Mouse (Mus musculus): ENCODE results near the gene Opcml.
A peak's percentile ranks its signal among the peaks of the same experiment; 100 is the strongest.

Gene Opcml

DNA sequence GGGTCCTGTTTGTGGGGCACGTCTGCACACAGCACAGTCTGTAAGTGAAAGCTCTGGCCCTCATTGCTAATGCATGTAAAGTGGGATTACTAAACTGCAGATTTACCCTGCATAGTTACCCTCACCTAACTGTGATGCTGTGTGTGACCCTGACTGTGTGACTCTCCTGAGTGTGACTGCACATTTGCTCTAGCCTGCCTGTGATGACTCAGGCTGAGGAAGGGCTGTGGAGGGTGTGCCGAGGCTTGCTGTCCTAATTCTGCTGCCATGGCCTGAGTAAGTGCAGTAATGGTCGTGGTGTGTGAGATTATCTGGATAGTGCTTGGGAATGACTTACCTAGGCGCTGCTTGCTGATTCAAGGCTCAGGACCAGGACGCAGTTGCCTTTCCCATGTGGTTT, 52.2 kb downstream of the Opcml start:
- DNase-seq: no peak

DNA sequence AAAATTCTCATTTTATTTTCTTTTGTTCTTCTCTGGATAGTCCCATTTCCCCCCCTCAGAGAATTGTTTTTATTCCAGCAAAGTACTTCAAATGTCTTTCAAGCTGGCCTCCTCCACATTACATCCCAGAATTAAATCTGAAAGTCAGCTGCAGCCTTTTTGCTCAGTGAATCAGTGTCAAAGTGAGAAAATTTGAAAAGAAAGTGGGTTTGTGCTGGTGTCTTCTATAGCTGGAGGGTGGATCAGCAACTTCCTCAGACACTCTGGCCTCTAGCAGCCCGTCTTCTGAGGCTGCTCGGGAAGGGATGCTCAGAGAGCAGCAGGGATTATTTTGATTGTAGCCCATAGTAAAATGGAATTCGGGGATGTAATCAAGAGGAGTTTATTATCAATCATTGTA, 81.0 kb downstream of the Opcml start:
- no peak for DNase-seq

DNA sequence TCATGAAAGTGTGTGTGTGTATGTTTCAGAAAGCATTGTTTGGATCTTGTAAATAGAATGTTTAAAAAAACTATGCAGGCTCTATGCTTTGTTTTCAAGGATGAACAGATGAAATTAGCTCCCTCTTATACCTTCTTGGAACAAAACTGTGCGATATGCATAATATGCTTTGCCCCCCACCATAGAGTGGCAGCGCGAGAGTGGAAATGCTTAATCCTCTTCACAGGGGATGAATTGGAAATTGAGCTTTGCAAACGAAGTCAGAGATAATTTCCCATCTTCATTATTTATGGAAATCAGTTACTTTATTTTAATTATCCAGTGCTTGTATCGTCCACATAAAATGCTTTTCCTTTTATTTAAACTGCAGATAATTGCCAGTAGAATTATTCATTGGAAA, 99.1 kb downstream of the Opcml start:
- DNase-seq: no peak

DNA sequence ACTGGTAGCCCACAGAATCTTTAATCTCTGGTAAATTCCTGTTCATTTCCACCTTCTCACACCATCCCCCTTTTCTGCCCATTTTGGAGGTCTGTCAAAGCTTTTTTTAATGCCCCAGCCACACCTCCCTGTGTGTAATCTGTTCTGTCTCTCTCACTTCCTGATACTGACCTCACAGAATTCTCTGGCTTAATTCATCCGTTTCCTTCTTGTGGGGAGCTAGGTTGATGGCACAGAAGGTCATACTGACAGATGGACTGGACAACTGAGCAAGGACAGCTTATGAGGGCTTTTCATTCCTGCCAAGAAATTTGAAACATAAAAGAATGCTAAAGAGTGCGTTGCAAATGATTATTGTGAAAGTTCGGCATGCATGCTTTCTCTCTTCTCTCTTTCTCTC, 126.7 kb downstream of the Opcml start:
- DNase-seq: peak; percentile 8 to 60

DNA sequence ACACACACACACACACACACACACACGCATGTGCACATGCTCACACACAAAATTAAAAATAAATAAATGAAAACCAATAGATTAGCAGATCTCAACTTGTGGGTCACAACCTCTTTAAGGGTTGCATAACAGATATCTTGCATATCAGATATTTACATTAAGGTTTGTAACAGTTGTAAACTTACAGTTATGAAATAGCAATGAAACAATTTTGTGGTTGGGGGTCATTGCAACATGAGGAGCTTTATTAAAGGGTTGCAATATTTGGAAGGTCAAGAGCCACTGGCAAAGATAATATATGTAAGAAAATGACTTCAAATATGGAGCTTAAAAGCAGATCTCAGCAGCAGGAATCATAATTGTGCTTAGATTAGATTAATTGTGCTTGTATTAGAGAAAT, 132.9 kb downstream of the Opcml start:
- DNase-seq: no peak

DNA sequence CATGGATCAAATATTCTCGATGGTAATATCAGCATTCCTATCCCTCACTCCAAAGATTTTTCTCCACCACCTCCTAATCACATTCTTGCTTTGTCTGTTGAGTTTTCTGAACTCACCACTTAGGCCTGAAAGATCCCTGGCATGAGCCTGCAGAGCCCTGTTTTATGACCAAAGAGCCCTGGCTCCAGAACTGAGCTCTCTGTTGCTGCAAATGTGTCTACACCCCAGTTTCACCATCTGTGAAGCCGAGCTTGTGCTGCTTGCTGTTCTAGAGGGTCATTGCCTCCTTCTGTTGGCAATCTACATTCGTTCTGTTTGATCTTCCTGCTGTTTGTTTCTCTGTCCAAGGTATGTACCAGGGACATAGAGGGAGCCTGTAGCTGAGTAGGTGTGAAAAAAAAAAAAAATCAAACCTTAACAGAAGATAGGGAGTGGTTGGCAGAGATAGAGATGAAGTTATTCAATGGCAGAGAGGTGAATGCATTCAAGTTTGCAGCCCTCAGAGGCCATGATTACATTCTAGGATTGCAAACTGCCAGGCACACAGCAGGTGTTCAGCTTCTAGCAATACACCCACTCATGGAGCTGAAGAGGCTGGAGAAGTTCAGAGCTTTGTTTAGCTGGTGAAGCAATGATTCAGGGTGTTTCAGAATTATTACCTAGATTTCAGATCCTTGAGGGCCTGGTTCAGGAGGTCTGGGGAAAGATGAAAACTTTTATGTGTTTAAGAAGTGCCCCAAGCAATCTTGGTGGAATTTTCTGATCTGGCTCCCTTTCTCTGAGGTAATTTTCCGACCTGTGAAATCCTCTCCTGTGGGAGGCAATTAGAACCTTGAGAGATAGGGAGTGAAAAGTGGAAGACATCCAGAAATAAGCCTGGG, 133.6 kb downstream of the Opcml start:
- DNase-seq: peak; percentile 29 to 50

DNA sequence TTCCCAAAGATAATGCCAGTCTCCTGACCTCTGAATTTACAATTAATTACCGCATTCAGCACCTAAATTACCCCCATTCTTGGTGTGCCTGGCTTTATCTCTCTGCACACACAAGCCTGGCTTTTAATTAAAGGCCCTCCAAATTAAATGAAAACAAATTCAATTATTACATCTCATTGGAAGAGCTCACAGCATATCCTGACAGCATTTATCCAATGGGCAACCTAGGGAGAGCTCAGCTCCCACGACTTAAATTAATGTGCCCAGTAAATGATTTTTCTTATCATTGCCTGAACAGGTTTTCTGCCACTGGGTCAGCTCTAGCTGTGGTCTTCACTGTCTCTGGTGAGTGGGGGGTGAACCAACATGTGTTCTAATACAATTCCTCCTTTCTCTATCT, 135.1 kb downstream of the Opcml start:
- DNase-seq: no peak

DNA sequence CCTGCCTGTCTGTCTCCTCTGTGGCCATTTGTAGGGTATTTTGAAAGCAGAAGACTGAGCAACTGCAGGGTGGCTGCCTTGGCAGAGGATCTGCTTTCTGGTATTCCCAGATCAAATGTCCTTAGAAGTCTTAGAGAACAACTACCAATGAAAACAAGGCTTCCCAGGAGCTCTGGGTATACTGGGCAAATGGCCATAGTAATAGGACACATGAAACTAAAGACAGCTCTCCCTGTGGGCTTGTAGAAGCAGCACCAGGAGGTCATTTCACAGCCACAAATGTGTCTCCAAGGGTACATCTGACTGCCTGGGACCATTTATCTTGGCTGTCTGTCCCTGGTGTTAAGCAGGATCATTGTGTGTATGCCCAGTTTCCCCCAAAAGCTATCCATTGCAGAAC, 146.7 kb downstream of the Opcml start:
- DNase-seq: no peak

DNA sequence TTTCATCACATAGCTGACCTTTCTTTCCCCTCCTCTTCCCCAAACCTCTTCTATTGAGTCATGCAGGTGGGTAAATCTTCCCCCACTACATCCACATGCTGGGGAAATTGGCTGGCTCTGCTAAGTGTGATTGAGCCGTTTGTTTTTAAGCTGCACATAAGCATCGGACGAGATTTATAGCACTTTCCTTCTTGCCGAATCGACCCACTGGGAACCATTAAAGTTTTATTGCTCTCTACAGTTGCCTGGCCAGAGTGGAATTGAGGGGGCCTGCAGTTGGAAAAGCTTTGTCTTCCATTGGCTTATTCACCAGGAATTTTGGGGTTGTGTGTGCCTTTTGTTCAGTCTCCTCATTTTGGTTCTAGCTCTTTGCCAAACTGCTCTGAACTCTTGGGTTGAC, 147.1 kb downstream of the Opcml start:
- DNase-seq: no peak

DNA sequence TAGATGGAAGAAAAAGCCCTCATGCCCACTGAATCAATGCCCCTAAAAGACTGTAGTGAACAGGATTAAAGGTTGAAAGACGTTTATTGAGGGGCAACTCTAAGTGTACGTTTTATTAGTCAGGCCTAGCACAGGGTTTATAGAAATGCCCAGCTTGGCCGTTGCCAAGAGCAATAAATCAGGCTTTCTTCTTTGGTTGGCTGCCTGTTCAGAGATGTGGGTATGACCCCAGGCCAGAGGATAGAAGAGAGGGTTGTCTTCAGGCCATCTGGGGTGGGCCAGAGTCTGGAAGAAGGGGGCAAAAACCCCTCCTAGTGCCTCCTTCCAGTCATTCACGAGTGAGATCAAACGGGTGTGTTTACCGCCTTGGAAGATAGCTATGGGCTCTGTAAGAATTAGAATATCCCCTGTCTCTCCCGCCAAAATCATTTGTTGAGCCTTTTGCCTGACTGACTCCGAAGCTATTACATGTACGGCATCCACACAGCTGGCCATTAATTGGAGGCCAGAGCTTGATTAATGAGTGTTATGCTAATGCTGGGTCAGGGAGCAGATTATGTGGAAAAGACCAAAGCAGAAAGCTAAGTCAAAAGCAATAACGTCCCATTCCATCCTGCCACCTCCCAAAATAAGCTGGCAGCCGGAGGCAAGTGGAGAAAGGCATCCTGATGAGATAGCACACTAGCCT, 154.9 kb downstream of the Opcml start:
- DNase-seq: no peak

DNA sequence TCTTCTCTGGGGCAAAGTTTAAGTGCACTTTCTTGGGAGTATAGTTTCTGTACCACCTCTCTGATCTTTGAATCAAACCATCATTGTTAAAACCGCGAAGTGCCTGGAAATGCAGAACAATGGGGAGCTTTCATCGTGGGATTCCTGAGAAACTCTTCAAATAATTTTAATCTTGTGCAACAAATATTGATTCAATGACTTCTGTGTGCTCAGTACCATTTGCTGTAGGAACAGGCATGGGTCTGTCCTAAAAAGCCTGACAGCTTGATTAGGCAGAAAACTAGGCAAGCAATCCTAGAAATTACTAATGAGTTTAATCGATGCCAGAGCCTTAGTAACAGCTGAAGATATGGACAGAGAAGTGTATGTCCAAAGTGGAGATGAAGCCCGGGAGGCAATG, 160.5 kb downstream of the Opcml start:
- DNase-seq: no peak

DNA sequence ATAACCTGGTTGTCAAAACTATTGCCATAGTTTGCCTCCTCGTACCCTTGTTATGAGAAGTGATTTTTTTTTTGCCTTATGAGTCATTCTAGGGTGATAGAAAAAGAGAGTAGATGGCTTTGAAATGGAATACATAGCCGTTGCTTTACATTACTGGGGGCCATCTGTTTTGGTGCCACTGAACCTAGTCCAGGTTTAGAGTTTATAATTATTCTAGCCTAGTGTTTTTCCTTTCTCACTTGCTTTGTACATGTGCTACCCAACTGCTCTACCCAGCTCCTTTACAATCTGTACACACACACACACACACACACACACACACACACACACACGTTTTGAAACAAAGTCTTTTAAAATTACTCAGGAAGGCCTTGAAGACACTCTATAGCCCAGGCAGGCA, 171.1 kb downstream of the Opcml start:
- no peak for DNase-seq

DNA sequence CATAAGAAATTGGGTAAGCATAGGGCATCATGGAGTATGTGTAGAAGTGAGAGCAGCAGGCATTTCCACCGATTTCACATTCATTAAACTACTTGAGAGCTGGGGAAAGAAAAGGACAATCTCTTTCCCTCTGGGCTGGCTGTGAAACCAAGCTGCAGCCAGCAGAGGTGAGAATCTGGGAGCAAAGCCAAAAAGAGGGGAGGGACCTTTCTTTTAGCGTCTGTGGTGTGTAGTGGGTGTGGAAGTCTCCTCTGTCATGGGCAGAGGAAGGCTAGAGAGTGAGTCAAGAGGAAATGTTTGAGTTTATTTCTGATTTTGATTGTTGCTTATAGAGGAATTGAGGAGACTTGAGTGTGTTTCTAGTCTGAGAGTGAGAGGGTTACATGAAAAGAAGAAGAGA, 172.8 kb downstream of the Opcml start:
- no peak for DNase-seq

DNA sequence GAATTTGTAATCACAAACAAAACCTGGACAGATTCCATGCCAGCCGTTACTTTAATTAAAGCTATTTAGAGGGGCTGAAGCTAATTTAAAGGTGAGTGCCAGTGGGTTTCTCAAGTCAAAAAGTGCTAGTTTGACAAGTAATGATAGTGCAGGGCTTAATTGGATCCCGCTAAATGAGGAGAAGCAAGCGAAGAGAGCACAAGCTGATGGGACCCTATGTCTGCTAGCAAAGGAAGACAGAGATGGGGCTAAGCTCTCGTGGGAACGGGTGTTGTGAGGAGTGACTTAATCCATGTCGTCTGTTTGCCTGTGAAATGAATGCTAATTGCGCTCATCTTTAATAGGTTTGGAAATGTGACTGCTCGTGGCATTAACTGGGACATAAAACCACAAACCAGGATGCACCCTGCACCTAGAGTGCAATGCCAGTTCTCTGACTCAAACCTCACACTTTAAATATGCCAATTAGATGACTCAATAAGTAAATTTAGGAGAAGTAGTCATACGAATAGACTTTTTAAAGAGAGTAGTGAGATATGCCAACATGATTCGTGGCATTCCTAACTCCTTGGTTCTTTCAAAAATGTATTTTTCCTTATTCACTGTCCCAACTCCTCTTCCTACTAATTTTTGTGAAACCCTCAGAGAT, 174.5 kb downstream of the Opcml start:
- no peak for DNase-seq

DNA sequence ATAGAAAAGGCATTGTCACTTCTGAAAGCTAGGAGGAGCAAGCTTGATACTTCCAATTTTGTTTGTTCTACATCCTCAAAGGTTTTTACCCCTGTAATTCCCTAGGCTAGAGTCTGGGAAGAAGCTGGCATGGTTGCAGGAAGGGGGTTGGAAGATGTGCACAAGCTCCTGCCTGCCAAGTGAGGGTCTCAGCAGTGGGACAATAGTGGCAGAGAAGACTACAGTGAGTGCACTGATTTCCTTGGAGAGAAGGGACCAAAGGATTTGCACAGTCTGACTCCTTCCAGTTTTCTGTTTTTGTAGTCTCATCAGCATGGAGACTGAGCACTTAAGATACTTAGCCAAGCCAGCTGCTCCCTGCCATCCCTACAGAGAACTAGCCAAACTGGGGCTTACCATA, 177.7 kb downstream of the Opcml start:
- DNase-seq: peak in 1 of 2 experiments; percentile 20

DNA sequence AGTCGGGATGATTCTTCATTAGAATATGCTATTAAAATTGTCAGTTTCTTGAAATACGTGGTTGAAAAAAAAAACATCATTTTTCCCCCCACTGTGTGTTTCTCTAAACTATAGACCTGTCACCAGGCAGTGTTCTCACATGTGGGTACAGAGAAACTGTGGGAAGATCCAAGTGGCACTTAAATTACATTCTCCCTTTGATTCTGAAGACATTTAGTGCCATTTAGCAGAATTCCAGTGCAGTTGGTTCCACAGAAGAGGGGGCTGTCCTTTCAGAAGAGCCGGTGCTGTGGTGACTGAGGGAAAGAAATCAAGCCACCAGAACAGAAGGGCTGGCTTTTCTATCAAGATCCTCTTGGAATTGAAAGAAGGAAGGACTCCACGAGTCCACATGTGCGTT, 181.7 kb downstream of the Opcml start:
- DNase-seq: no peak

DNA sequence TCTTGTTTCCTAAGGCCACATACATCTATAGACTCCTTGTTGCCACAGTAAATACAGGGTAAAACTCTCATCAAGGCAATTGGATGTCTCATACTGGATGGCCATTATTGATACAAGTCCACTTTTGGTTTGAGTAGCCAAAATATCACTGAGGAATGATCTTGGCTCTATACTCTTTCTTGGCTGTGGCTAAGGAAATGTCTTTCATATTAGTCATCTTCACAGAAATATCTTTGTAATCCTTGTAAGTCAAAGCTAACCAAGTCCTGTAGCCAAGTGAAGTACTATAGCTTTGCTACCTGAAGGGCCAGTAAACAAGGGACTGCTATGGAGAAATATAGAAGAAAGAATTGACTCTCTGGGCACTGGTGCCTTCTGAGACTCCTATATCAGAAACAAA, 192.0 kb downstream of the Opcml start:
- no peak for DNase-seq

DNA sequence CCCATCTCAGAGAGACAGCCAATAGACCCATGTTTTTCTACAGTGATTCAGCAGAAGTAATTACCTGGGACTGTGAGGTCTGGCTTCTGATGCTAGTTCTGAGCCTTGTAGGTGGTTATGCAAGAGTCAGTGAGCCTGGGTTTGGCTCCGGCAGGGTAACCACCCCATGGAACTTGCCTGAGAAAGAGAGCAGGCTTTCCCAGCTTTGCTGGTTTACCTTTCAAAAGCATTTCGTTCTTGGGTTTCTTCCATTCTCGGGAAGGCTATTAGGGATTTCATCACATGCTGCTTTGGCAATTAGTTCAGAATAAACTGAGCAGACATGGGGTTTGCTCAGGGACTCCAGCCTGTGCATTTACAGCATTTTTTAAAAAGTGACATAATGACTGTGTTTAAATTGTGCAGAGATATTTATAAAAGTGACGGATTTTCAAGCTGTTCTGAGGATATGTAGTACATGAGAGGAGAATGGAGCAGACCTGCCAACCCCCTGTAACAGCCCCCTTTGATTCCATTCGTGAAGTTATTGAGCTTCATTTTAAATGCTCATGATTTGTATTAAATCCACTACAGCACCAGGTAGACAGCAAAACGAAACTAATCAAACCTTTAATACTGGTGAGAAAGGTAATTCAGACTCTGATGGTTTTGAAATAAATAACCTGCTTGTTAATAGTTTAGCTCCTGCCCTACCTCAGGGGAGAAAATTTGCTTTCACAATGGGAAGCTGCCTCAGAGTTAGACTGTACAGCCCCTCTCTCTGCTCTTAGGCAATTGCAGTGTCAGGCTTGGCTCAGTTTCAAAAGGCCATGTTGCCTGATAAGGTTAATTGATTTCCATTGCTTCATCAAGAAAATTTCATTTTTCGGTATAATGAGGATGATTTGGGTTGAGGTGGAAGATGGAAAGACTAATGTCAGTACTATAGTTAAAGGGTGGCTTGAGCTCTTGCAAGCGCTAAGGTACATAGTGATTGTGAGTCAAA, 196.3 kb downstream of the Opcml start:
- DNase-seq: peak in 1 of 2 experiments; percentile 35

DNA sequence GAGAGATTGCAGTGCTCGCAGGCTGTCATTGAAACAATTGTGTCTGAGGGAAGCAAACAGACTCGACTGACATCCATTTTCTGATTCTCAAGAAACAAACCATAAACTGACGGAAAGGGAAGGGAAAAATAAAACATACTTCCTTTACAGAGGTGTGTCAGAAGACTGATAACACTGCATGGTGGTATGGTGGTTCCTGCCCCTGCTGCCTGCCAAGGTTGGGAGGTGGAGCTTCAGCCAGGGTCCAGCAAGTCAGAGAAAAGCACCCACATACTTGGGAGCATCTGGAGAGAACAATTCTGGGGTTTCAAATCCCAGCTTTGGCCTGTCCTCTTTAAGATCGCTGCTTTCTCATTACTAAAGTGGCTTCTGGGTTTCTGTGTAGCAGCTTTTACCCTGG, 201.0 kb downstream of the Opcml start:
- no peak for DNase-seq

DNA sequence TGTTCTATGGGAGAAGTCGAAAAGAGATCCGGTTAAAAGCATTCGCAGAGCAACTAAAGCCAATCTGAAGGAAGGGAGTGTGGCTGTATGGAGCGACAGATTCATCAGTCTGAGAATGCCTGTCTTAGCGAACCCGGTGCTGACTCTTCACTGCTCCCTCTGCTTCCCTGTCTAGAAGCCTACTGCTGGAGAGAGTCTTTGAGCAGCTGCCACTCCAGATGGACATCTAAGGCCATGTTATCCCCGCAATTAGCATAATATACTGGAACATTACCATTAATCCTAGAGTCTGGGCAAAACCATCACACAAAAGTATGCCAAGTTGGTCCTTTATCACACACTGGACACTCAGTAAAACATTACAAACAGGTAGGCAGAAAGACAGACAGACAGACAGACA, 206.0 kb downstream of the Opcml start:
- peak; percentile 44 to 46 for DNase-seq

DNA sequence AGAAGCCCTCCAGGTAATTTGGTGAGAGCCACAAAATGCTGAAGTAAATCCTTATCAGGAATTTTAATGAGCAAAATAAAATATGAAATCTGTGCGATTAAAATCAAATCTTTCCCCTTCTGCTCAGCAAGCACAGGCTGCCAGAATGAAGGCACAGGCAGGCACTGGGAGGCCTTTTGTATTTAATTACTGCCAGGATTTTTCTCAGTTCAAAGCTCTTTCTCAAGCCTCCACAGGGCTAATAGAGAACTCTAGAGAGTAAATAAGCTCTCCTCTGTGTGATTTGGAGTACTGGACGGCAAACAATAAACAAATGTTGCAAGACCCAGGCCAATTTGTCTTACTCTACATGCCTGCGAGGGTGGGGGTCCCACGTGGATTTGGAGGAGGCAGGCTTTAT, 208.2 kb downstream of the Opcml start:
- DNase-seq: peak; percentile 16 to 28

DNA sequence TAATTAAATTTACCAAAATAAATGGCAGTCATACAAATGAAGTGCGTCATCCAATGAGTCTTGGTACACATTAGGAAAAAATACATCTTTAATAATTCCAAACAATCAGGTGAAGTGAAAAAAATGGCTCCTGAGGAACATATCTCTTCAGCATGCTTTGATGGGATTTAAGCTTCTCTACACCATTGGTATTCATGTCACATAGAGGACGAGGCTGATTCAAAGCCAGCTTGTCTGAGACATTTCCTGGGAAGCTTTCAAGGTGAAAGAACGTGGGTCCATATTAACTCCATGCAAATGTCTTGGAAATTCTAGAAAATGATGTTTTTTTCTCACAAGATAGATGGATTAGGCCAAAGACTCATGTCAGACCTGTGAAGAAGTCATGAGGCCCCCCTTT, 212.6 kb downstream of the Opcml start:
- DNase-seq: no peak

DNA sequence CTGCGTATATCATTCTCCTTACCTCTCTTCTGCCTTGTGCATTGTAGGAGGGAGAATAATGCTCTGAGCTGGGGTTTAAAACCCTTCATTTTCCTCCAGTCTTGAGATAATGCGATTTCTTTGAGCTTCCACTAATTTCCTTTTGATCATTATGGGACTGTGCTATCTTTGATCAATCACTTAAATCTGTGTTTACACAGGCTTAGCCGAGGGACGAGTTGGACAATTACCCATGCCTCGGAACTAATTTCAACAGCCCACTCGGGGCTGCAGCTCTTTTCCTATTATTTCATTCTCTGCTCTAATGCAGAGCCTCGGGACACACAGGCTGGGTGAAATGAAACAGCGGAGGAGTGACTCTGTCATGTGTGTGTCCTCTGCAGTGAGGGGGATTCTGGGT, 220.9 kb downstream of the Opcml start:
- no peak for DNase-seq
